Mouse (Mus musculus): ENCODE data around the gene Tcap. TPM values are rescaled to one million over a fixed set of nuclear protein-coding genes. Genes with fewer than 3 reads are reported as not detected.

Tcap gene
- polyA plus RNA-seq, 1 experiment from 2014 or later, result 0.44 TPM

GRCm38 (mm10) chr11:98353651-98354211 is 29.9 kb upstream of the Tcap start:
- H3K9ac ChIP-seq (ENCODE audit: low read depth, low read length), result no peak overlapping the region
- H3K36me3 ChIP-seq (ENCODE audit: control insufficient read depth, insufficient read depth), result no peaks in the 10 kb centered on the region
- no peak overlapping the region for H3K4me3 ChIP-seq (ENCODE audit: low read depth, low read length)
- H3K9me3 ChIP-seq (ENCODE audit: control insufficient read depth), result no peaks in the 10 kb centered on the region
- TF ChIP-seq CTCF (IDR thresholded peaks at IDR 0.05; ENCODE audit: low read depth), result no peak
- ATAC-seq, result peak; percentile 67
- peaks cover 8% of the 10 kb centered on the region; the same call in 1 of the 2 replicates for H3K4me1 ChIP-seq (replicated peaks; ENCODE audit: control insufficient read depth, insufficient read depth, low read length)
- peak overlapping the region; percentile 75 for H3K27ac ChIP-seq (ENCODE audit: low read depth, low read length)
- peaks cover 7% of the 10 kb centered on the region; the same call in 1 of the 2 replicates for H3K27me3 ChIP-seq (replicated peaks; ENCODE audit: control insufficient read depth, insufficient read depth, low read length)
- peak overlapping the region; percentile 9; the same call in 1 of the 2 replicates for H3K4me2 ChIP-seq (replicated peaks; ENCODE audit: low read depth)
- WGBS, result 22% methylated on average over 8 of the region's 8 CpGs

GRCm38 (mm10) chr11:98354445-98354844 is 29.2 kb upstream of the Tcap start:
- Histone ChIP-seq H3K9me3 (ENCODE audit: control insufficient read depth) (no peaks in the 10 kb centered on the region), H3K27me3 (replicated peaks; ENCODE audit: control insufficient read depth, insufficient read depth, low read length) (peaks cover 5% of the 10 kb centered on the region; the same call in 1 of the 2 replicates), H3K36me3 (ENCODE audit: control insufficient read depth, insufficient read depth) (no peaks in the 10 kb centered on the region), H3K27ac (ENCODE audit: low read depth, low read length) (no peak overlapping the region; the same call in 1 of the 2 replicates), H3K9ac (ENCODE audit: low read depth, low read length) (no peak overlapping the region), H3K4me1 (replicated peaks; ENCODE audit: control insufficient read depth, insufficient read depth, low read length) (peaks cover 8% of the 10 kb centered on the region; the same call in 1 of the 2 replicates), H3K4me3 (ENCODE audit: low read depth, low read length) (no peak overlapping the region), H3K4me2 (replicated peaks; ENCODE audit: low read depth) (no peak overlapping the region)
- no peak for TF ChIP-seq CTCF (IDR thresholded peaks at IDR 0.05; ENCODE audit: low read depth)
- WGBS, result 67% methylated on average over 14 of the region's 14 CpGs
- no peak for ATAC-seq

- no peak for ATAC-seq
- H3K36me3 ChIP-seq (ENCODE audit: control insufficient read depth, insufficient read depth), result no peaks in the 10 kb centered on the region
- H3K4me3 ChIP-seq (ENCODE audit: low read depth, low read length), result no peak overlapping the region
- TF ChIP-seq CTCF (IDR thresholded peaks at IDR 0.05; ENCODE audit: low read depth), result peak; percentile 88
- peaks cover 8% of the 10 kb centered on the region; the same call in 1 of the 2 replicates for H3K4me1 ChIP-seq (replicated peaks; ENCODE audit: control insufficient read depth, insufficient read depth, low read length)
- no peak overlapping the region for H3K9ac ChIP-seq (ENCODE audit: low read depth, low read length)
- H3K9me3 ChIP-seq (ENCODE audit: control insufficient read depth), result no peaks in the 10 kb centered on the region
- 14% methylated on average over 6 of the region's 6 CpGs for WGBS
- no peak overlapping the region for H3K27ac ChIP-seq (ENCODE audit: low read depth, low read length)
- H3K27me3 ChIP-seq (replicated peaks; ENCODE audit: control insufficient read depth, insufficient read depth, low read length), result no peaks in the 10 kb centered on the region
- no peak overlapping the region for H3K4me2 ChIP-seq (replicated peaks; ENCODE audit: low read depth)
These were observed 27.8 kb upstream of the Tcap start for GRCm38 (mm10) chr11:98355732-98356299.

- peak overlapping the region; percentile 92 for H3K27ac ChIP-seq (ENCODE audit: low read depth, low read length)
- no peaks in the 10 kb centered on the region for H3K27me3 ChIP-seq (replicated peaks; ENCODE audit: control insufficient read depth, insufficient read depth, low read length)
- H3K4me2 ChIP-seq (replicated peaks; ENCODE audit: low read depth), result no peak overlapping the region
- TF ChIP-seq CTCF (IDR thresholded peaks at IDR 0.05; ENCODE audit: low read depth), result no peak
- H3K36me3 ChIP-seq (ENCODE audit: control insufficient read depth, insufficient read depth), result no peaks in the 10 kb centered on the region
- WGBS, result 44% methylated on average over 7 of the region's 7 CpGs
- H3K4me3 ChIP-seq (ENCODE audit: low read depth, low read length), result no peak overlapping the region
- peaks cover 11% of the 10 kb centered on the region; the same call in 1 of the 2 replicates for H3K4me1 ChIP-seq (replicated peaks; ENCODE audit: control insufficient read depth, insufficient read depth, low read length)
- no peak overlapping the region for H3K9ac ChIP-seq (ENCODE audit: low read depth, low read length)
- ATAC-seq, result no peak
- H3K9me3 ChIP-seq (ENCODE audit: control insufficient read depth), result no peaks in the 10 kb centered on the region
These were observed 26.8 kb upstream of the Tcap start for GRCm38 (mm10) chr11:98356625-98357394.

GRCm38 (mm10) chr11:98357396-98358160 is 26.0 kb upstream of the Tcap start:
- Histone ChIP-seq H3K27me3 (replicated peaks; ENCODE audit: control insufficient read depth, insufficient read depth, low read length) (no peaks in the 10 kb centered on the region), H3K4me1 (replicated peaks; ENCODE audit: control insufficient read depth, insufficient read depth, low read length) (peaks cover 11% of the 10 kb centered on the region; the same call in 1 of the 2 replicates)
- whole genome bisulfite sequencing, result 5% methylated on average over 13 of the region's 13 CpGs

More at GRCm38 (mm10) chr11:98357396-98358160, 26.0 kb upstream of the Tcap start:
- peak; percentile 12 for ATAC-seq
- H3K9ac ChIP-seq (ENCODE audit: low read depth, low read length), result peak overlapping the region; percentile 79
- TF ChIP-seq CTCF (IDR thresholded peaks at IDR 0.05; ENCODE audit: low read depth), result no peak
- no peaks in the 10 kb centered on the region for H3K9me3 ChIP-seq (ENCODE audit: control insufficient read depth)
- no peaks in the 10 kb centered on the region for H3K36me3 ChIP-seq (ENCODE audit: control insufficient read depth, insufficient read depth)
- peak overlapping the region; percentile 92 for H3K27ac ChIP-seq (ENCODE audit: low read depth, low read length)
- peak overlapping the region; percentile 71 for H3K4me3 ChIP-seq (ENCODE audit: low read depth, low read length)
- peak overlapping the region; percentile 81 for H3K4me2 ChIP-seq (replicated peaks; ENCODE audit: low read depth)
